Mouse (Mus musculus) CH12.LX (cell line): ENCODE results near the gene Aldh3b1. TPM values are rescaled to one million over a fixed set of nuclear protein-coding genes. Genes with fewer than 3 reads are reported as not detected.

Experiments
- DNase-seq: peaks from one replicate; pipeline ENCODE4 v3.0.0-alpha.2; 2013; ENCODE audit errors: extremely low read depth
- H3K27ac ChIP-seq: 2 replicates; pipeline ENCODE4 v1.5.1; 2012; ENCODE audit warnings: low read depth, mild to moderate bottlenecking, control low read depth, moderate library complexity; ENCODE audit not compliant: insufficient read depth
- H3K27me3 ChIP-seq: replicated peaks from 2 replicates; pipeline ENCODE3; 2012; ENCODE audit warnings: inconsistent platforms
- H3K36me3 ChIP-seq, 2 experiments: replicated peaks in 1 of 2; 2 replicates each; pipeline versions ENCODE3 to v1.6.1; 2012; ENCODE audit warnings: inconsistent platforms in 1 of 2, low read length in 1 of 2, mild to moderate bottlenecking in 1 of 2, mixed read lengths in 1 of 2, moderate library complexity in 1 of 2; ENCODE audit not compliant: control insufficient read depth in 1 of 2, insufficient read depth in 1 of 2
- H3K4me1 ChIP-seq, 2 experiments: 2 replicates each; pipeline ENCODE4 v1.6.1; 2012; ENCODE audit warnings: inconsistent platforms in 1 of 2, moderate library complexity in 1 of 2; ENCODE audit not compliant: insufficient read depth in 2 of 2, control insufficient read depth in 1 of 2
- H3K4me2 ChIP-seq: 2 replicates; pipeline ENCODE4 v1.6.1; 2012; ENCODE audit warnings: low read depth, mild to moderate bottlenecking, control low read depth; ENCODE audit not compliant: poor library complexity, insufficient read depth, severe bottlenecking
- H3K4me3 ChIP-seq, 3 experiments: fragments of 150-350 bp in 1 of 3; sonication (generic) in 1 of 3; replicated peaks in 1 of 3; 2 replicates each; pipeline versions ENCODE3 to v1.5.1; 2011 to 2012; ENCODE audit warnings: low read depth in 2 of 3, low read length in 2 of 3, mild to moderate bottlenecking in 2 of 3, moderate library complexity in 2 of 3, control low read depth in 1 of 3, improper control_type of control experiment in 1 of 3, inconsistent platforms in 1 of 3, mixed read lengths in 1 of 3; ENCODE audit not compliant: poor library complexity in 1 of 3
- H3K79me2 ChIP-seq: replicated peaks from 2 replicates; pipeline ENCODE4 v1.6.1; 2012; ENCODE audit warnings: mild to moderate bottlenecking, moderate library complexity; ENCODE audit not compliant: control insufficient read depth, poor library complexity, insufficient read depth, severe bottlenecking; ENCODE audit errors: extremely low read depth
- H3K9ac ChIP-seq: 2 replicates; pipeline ENCODE4 v1.6.1; 2012; ENCODE audit warnings: low read depth, mild to moderate bottlenecking, control low read depth, moderate library complexity; ENCODE audit not compliant: insufficient read depth
- H3K9me3 ChIP-seq: replicated peaks from 2 replicates; pipeline ENCODE3; 2012; ENCODE audit warnings: low read length, inconsistent platforms, mixed read lengths
- CHD2 ChIP-seq: IDR thresholded peaks from 2 replicates; pipeline ENCODE4 v1.6.1; 2011; ENCODE audit warnings: low read length, improper control_type of control experiment
- E2F4 ChIP-seq: IDR thresholded peaks from 2 replicates; pipeline ENCODE4 v1.6.1; 2011; ENCODE audit warnings: low read depth, low read length, improper control_type of control experiment; ENCODE audit not compliant: insufficient replicate concordance
- ELF1 ChIP-seq: IDR thresholded peaks from 2 replicates; pipeline ENCODE4 v1.6.1; 2014; ENCODE audit warnings: low read depth, mild to moderate bottlenecking, inconsistent platforms, low read length, improper control_type of control experiment
- EP300 ChIP-seq: IDR thresholded peaks from 2 replicates; pipeline ENCODE4 v1.6.1; 2011; ENCODE audit warnings: low read length, improper control_type of control experiment
- GABPA ChIP-seq: IDR thresholded peaks from 2 replicates; pipeline ENCODE4 v1.6.1; 2012; ENCODE audit warnings: low read depth, low read length, improper control_type of control experiment, inconsistent platforms; ENCODE audit not compliant: insufficient replicate concordance
- IRF4 ChIP-seq: IDR thresholded peaks from 2 replicates; pipeline ENCODE4 v1.6.1; 2014; ENCODE audit warnings: low read depth, mild to moderate bottlenecking, inconsistent platforms, low read length, improper control_type of control experiment
- JUN ChIP-seq: IDR thresholded peaks from 2 replicates; pipeline ENCODE4 v1.6.1; 2011; ENCODE audit warnings: low read depth, mild to moderate bottlenecking, low read length, improper control_type of control experiment, moderate library complexity; ENCODE audit not compliant: insufficient read depth
- JUND ChIP-seq: conservative IDR thresholded peaks from 2 replicates; pipeline ENCODE4 v1.6.1; 2011; ENCODE audit warnings: low read depth, low read length, improper control_type of control experiment
- KAT2A ChIP-seq: IDR thresholded peaks from 2 replicates; pipeline ENCODE4 v1.6.1; 2012; ENCODE audit warnings: low read length, improper control_type of control experiment, inconsistent platforms; ENCODE audit not compliant: insufficient replicate concordance
- MAFK ChIP-seq: IDR thresholded peaks from 2 replicates; pipeline ENCODE4 v1.6.1; 2011; ENCODE audit warnings: low read length, improper control_type of control experiment; ENCODE audit not compliant: insufficient replicate concordance
- MXI1 ChIP-seq: IDR thresholded peaks from 2 replicates; pipeline ENCODE4 v1.6.1; 2011; ENCODE audit warnings: mild to moderate bottlenecking, low read depth, low read length, improper control_type of control experiment
- MYC ChIP-seq: IDR thresholded peaks from 2 replicates; pipeline ENCODE4 v1.6.1; 2011; ENCODE audit warnings: low read depth, mild to moderate bottlenecking, improper control_type of control experiment, low read length
- NRF1 ChIP-seq: IDR thresholded peaks from 2 replicates; pipeline ENCODE4 v1.6.1; 2014; ENCODE audit warnings: low read depth, mild to moderate bottlenecking, inconsistent platforms, low read length, improper control_type of control experiment, moderate library complexity
- POLR2A ChIP-seq: IDR thresholded peaks from 2 replicates; pipeline ENCODE4 v1.6.1; 2011; ENCODE audit warnings: low read depth, mild to moderate bottlenecking, improper control_type of control experiment, low read length
- RAD21 ChIP-seq: IDR thresholded peaks from 2 replicates; pipeline ENCODE4 v1.6.1; 2011; ENCODE audit warnings: low read depth, mild to moderate bottlenecking, low read length, improper control_type of control experiment, moderate library complexity
- RCOR1 ChIP-seq: conservative IDR thresholded peaks from 2 replicates; pipeline ENCODE4 v1.6.1; 2012; ENCODE audit warnings: low read depth, mild to moderate bottlenecking, inconsistent platforms, low read length, improper control_type of control experiment
- SIN3A ChIP-seq: IDR thresholded peaks from 2 replicates; pipeline ENCODE4 v1.6.1; 2012; ENCODE audit warnings: low read length, improper control_type of control experiment, inconsistent platforms
- TBP ChIP-seq: conservative IDR thresholded peaks from 2 replicates; pipeline ENCODE4 v1.6.1; 2011; ENCODE audit warnings: low read depth, low read length, improper control_type of control experiment
- UBTF ChIP-seq: IDR thresholded peaks from 2 replicates; pipeline ENCODE4 v1.6.1; 2012; ENCODE audit warnings: low read depth, mild to moderate bottlenecking, inconsistent platforms, low read length, improper control_type of control experiment, moderate library complexity
- USF1 ChIP-seq: IDR thresholded peaks from 2 replicates; pipeline ENCODE4 v1.6.1; 2014; ENCODE audit warnings: low read depth, mild to moderate bottlenecking, inconsistent platforms, low read length, improper control_type of control experiment
- USF2 ChIP-seq: conservative IDR thresholded peaks from 2 replicates; pipeline ENCODE4 v1.6.1; 2011; ENCODE audit warnings: low read depth, low read length, improper control_type of control experiment
- ZC3H11A ChIP-seq: IDR thresholded peaks from 2 replicates; pipeline ENCODE4 v1.6.1; 2012; ENCODE audit warnings: low read depth, mild to moderate bottlenecking, inconsistent platforms, low read length, improper control_type of control experiment
- ZKSCAN1 ChIP-seq: IDR thresholded peaks from 2 replicates; pipeline ENCODE4 v1.6.1; 2012; ENCODE audit warnings: low read depth, inconsistent platforms, low read length, improper control_type of control experiment, borderline replicate concordance
- ZNF384 ChIP-seq: IDR thresholded peaks from 2 replicates; pipeline ENCODE4 v1.6.1; 2012; ENCODE audit warnings: low read depth, low read length, improper control_type of control experiment, inconsistent platforms
- dilution Hi-C: fragments of 300-500 bp; cut with MboI; formaldehyde crosslinking; loops from 2 replicates; pipeline ENCODE4 v1.14.3; 2020; ENCODE audit warnings: low sequenced_read_pairs; ENCODE audit not compliant: extremely low pct_unique_long_range_greater_than_20kb, extremely low pct_ligation_motif_present
- in situ Hi-C: fragments of 300-500 bp; cut with MboI; formaldehyde crosslinking; loops from 3 replicates; pipeline ENCODE4 v1.14.3; 2019; ENCODE audit warnings: low sequenced_read_pairs, low pct_ligation_motif_present, low pct_unique_long_range_greater_than_20kb, mixed read lengths
- polyA plus RNA-seq: library from polyadenylated mRNA; unstranded; fragments of >175 nt; gene quantifications from 2 replicates; pipeline ENCODE4 v1.2.1, GENCODE M21; 2012; ENCODE audit warnings: low read depth; ENCODE audit not compliant: insufficient read length
- total RNA-seq, 2 experiments: library from RNA; depleted of rRNA; stranded (reverse); fragments of 300-350 nt in 1 of 2; fragments of >200 nt in 1 of 2; gene quantifications; 2 replicates each; pipeline ENCODE4 v1.2.3; 2012 to 2014

Aldh3b1 gene
- total and polyA plus RNA-seq, 3 experiments, result 5.9 to 8.1 (median 8.1) TPM

GRCm38 (mm10) chr19:3912337-3913204 is 17.0 kb downstream of the Aldh3b1 start, which contains the start of gene Ndufs8 (continued):
- TF ChIP-seq E2F4 (peak; percentile 82; the same call in 1 of the 2 replicates), USF1 (no peak), ZKSCAN1 (no peak), KAT2A (peak; percentile 88), SIN3A (peak; percentile 56; the same call in 1 of the 2 replicates), POLR2A (peak; percentile 80), UBTF (no peak), ZNF384 (no peak), NRF1 (peak; percentile 93), ELF1 (peak; percentile 87), EP300 (no peak), MYC (0 out of 2 replicates have a peak, but pooled peaks have one; percentile 31), TBP (peak; percentile 91), IRF4 (no peak), CHD2 (peak; percentile 95), RAD21 (peak; percentile 57), JUN (no peak), RCOR1 (no peak)
- TF ChIP-seq, all 38 proteins: peak for 21

GRCm38 (mm10) chr19:3910206-3910605 is 19.4 kb downstream of the Aldh3b1 start:
- no peak overlapping the region for H3K9ac ChIP-seq
- dilution Hi-C loops, result no loop called here
- H3K4me2 ChIP-seq, result no peak overlapping the region
- H3K27me3 ChIP-seq, result no peaks in the 10 kb centered on the region
- H3K79me2 ChIP-seq, result peaks cover 12% of the 10 kb centered on the region; the same call in 1 of the 2 replicates
- in situ Hi-C loops, result no loop called here
- peaks cover 17 to 44% of the 10 kb centered on the region in 2 experiments for H3K4me1 ChIP-seq
- H3K4me3 ChIP-seq, result no peak overlapping the region
- TF ChIP-seq MAFK (no peak), KAT2A (no peak), USF2 (no peak), CHD2 (no peak), RAD21 (no peak), MXI1 (no peak), SIN3A (no peak), NRF1 (no peak), GABPA (no peak), MYC (no peak), ZKSCAN1 (no peak), UBTF (no peak), TBP (no peak), POLR2A (no peak), JUND (no peak), ZC3H11A (no peak), IRF4 (no peak), RCOR1 (no peak)
- H3K36me3 ChIP-seq, result peaks cover 32 to 42% of the 10 kb centered on the region in 2 experiments
- H3K9me3 ChIP-seq, result no peaks in the 10 kb centered on the region
- no peak overlapping the region for H3K27ac ChIP-seq
- DNase-seq, result no peak
